8 mouse cellular contexts compared by ENCODE assay signal in genomic region chr11:118202410-118203233, GRCm38 (mm10). TPM values are rescaled to one million over a fixed set of nuclear protein-coding genes. Genes with fewer than 3 reads are reported as not detected.
DNase-seq lines count a peak whose midpoint lies in the region; ATAC-seq lines count a peak whose summit lies in the region.

No protein-coding gene starts in this region.

- no peaks in the 10 kb centered on the region for H3K36me3 ChIP-seq in hindbrain, embryonic 16.5 days (ENCODE audit: control insufficient read depth, insufficient read depth, low read length)

- H3K9me3 ChIP-seq in hindbrain, embryonic 16.5 days (ENCODE audit: control insufficient read depth, low read length), result no peaks in the 10 kb centered on the region

- peak overlapping the region; percentile 76 for H3K4me2 ChIP-seq in hindbrain, embryonic 16.5 days (ENCODE audit: low read length)

- H3K4me3 ChIP-seq in hindbrain, embryonic 16.5 days (ENCODE audit: low read length), result peak overlapping the region; percentile 51

- 5% methylated on average over 19 of the region's 19 CpGs for WGBS in hindbrain, embryonic 16.5 days

- H3K27ac ChIP-seq in hindbrain, embryonic 16.5 days (ENCODE audit: low read depth, low read length), result peak overlapping the region; percentile 96

- peak; percentile 48 to 52 for DNase-seq in adrenal gland, adult 18-20 months (ENCODE audit: low spot score in 2 of 2)
- peak; percentile 69 for DNase-seq in gastrocnemius, postnatal 10 days
- DNase-seq in left cerebral cortex, adult 18-20 months (ENCODE audit: low spot score in 2 of 2), result peak; percentile 78 to 87
- peak; percentile 64 for DNase-seq in lung, postnatal 36 days
- peak; percentile 80 to 85 for DNase-seq in right cerebral cortex, adult 2 months (ENCODE audit: low spot score in 2 of 2)

- H3K4me1 ChIP-seq in hindbrain, embryonic 16.5 days (ENCODE audit: control insufficient read depth, insufficient read depth, low read depth, low read length), result peaks cover 62% of the 10 kb centered on the region

- peak; percentile 64 for ATAC-seq in common myeloid progenitor, adult 5-6 weeks (replicated peaks; ENCODE audit: low read depth, poor library complexity, severe bottlenecking)
- ATAC-seq in hindbrain, embryonic 16.5 days, result peak; percentile 91
- ATAC-seq in erythroblast, adult 5-6 weeks (replicated peaks; ENCODE audit: low FRiP score, poor library complexity, severe bottlenecking), result no peak

- peak overlapping the region; percentile 78 for H3K9ac ChIP-seq in hindbrain, embryonic 16.5 days (ENCODE audit: low read depth, low read length)

- no peaks in the 10 kb centered on the region for H3K27me3 ChIP-seq in hindbrain, embryonic 16.5 days (replicated peaks; ENCODE audit: control insufficient read depth, insufficient read depth, low read length)

RNA-seq across cellular contexts. Expression of gene Cyth1, which starts 45.8 kb away (rescaled TPM):
- 10 to 100 TPM; 29.4 to 32.2 TPM for total RNA-seq in adrenal gland, adult 18-20 months (2021)
- 35.6 and 37.5 TPM in 2 replicates for total RNA-seq in common myeloid progenitor, adult 5-6 weeks (2017)
- total RNA-seq in gastrocnemius, postnatal 10 days (2021), result 10 to 100 TPM; 26.4 to 30.7 TPM
- 19.7 and 23.3 TPM in 2 replicates for polyA plus RNA-seq in hindbrain, embryonic 16.5 days (2015; fragmentation: Nextera tagmentation; extraction: Ambion mirVana)
- 10 to 100 TPM; 62.0 to 68.2 TPM for total RNA-seq in left cerebral cortex, adult 18-20 months (2021)
- 2.7 and 6.0 TPM in 2 replicates for total RNA-seq in erythroblast, adult 5-6 weeks (2015; ENCODE audit: low replicate concordance)
- total RNA-seq in erythroblast, adult 5-6 weeks (2017; ENCODE audit: low replicate concordance), result 3.6 and 14.4 TPM in 2 replicates
